Comparison of ENCODE assay signal across 9 mouse cellular contexts in genomic region chr11:101469155-101469554, GRCm38 (mm10). TPM values are rescaled to one million over a fixed set of nuclear protein-coding genes. Genes with fewer than 3 reads are reported as not detected.
DNase-seq lines count a peak whose midpoint lies in the region; ATAC-seq lines count a peak whose summit lies in the region.
"Had no signal": no experiment of that assay in that cellular context is flagged by ENCODE, and none has a peak within 500 bp of the region (broad histone marks: within the 10 kb centered on the region; RNA-seq: fewer than 3 reads in every experiment).

No protein-coding gene starts in this region.

- peak overlapping the region; percentile 95 for H3K4me2 ChIP-seq in heart, embryonic 12.5 days
- H3K4me2 ChIP-seq in hindbrain, embryonic 13.5 days, result peak overlapping the region; percentile 92
- peak overlapping the region; percentile 76 for H3K4me2 ChIP-seq in midbrain, embryonic 12.5 days (replicated peaks)

- no peak for ATAC-seq in heart, embryonic 12.5 days (ENCODE audit: insufficient number of reproducible peaks, low FRiP score)
- no peak for ATAC-seq in hindbrain, embryonic 13.5 days (ENCODE audit: low FRiP score)
- ATAC-seq in midbrain, embryonic 12.5 days (ENCODE audit: low FRiP score, low read depth), result no peak
- ATAC-seq in monocyte, adult 5-6 weeks (replicated peaks; ENCODE audit: insufficient number of reproducible peaks, low FRiP score, low TSS enrichment, poor library complexity, severe bottlenecking), result no peak

- H3K9me3 ChIP-seq in heart, embryonic 12.5 days (replicated peaks), result no peaks in the 10 kb centered on the region
- H3K9me3 ChIP-seq in hindbrain, embryonic 13.5 days, result no peaks in the 10 kb centered on the region
- H3K9me3 ChIP-seq in midbrain, embryonic 12.5 days, result no peaks in the 10 kb centered on the region

- H3K27ac ChIP-seq in heart, embryonic 12.5 days (ENCODE audit: poor library complexity, severe bottlenecking), result no peak overlapping the region
- H3K27ac ChIP-seq in hindbrain, embryonic 13.5 days, result no peak overlapping the region
- H3K27ac ChIP-seq in midbrain, embryonic 12.5 days (replicated peaks), result no peak overlapping the region

- 60% methylated on average over 4 of the region's 4 CpGs for WGBS in heart, embryonic 12.5 days
- WGBS in hindbrain, embryonic 13.5 days, result 58% methylated on average over 4 of the region's 4 CpGs
- WGBS in midbrain, embryonic 12.5 days, result 71% methylated on average over 4 of the region's 4 CpGs

- H3K27me3 ChIP-seq in heart, embryonic 12.5 days (replicated peaks), result no peaks in the 10 kb centered on the region
- no peaks in the 10 kb centered on the region for H3K27me3 ChIP-seq in hindbrain, embryonic 13.5 days
- peaks cover 3% of the 10 kb centered on the region; the same call in 1 of the 2 replicates for H3K27me3 ChIP-seq in midbrain, embryonic 12.5 days

- no peak for DNase-seq in heart, adult 8-10 months (ENCODE audit: low spot score)
- peak; percentile 34 for DNase-seq in adipocyte (ENCODE audit: low spot score)
- no peak for DNase-seq in thymus, postnatal 14 days
- no peak for DNase-seq in layer of hippocampus, postnatal 14 days (ENCODE audit: low spot score in 2 of 2)
- DNase-seq: adrenal gland, postnatal 14 days had no signal

- H3K4me3 ChIP-seq in heart, embryonic 12.5 days, result peak overlapping the region; percentile 77
- H3K4me3 ChIP-seq in hindbrain, embryonic 13.5 days, result peak overlapping the region; percentile 81
- peak overlapping the region; percentile 78 for H3K4me3 ChIP-seq in midbrain, embryonic 12.5 days

- peak overlapping the region; percentile 87 for H3K9ac ChIP-seq in heart, embryonic 12.5 days
- H3K9ac ChIP-seq in hindbrain, embryonic 13.5 days, result peak overlapping the region; percentile 90
- peak overlapping the region; percentile 83 for H3K9ac ChIP-seq in midbrain, embryonic 12.5 days (replicated peaks)

- H3K36me3 ChIP-seq in heart, embryonic 12.5 days, result no peaks in the 10 kb centered on the region
- peaks cover 15% of the 10 kb centered on the region for H3K36me3 ChIP-seq in hindbrain, embryonic 13.5 days
- peaks cover 12% of the 10 kb centered on the region for H3K36me3 ChIP-seq in midbrain, embryonic 12.5 days

- H3K4me1 ChIP-seq in heart, embryonic 12.5 days (replicated peaks), result peaks cover 46% of the 10 kb centered on the region
- H3K4me1 ChIP-seq in hindbrain, embryonic 13.5 days (replicated peaks), result peaks cover 66% of the 10 kb centered on the region
- peaks cover 46% of the 10 kb centered on the region for H3K4me1 ChIP-seq in midbrain, embryonic 12.5 days

RNA-seq across cellular contexts. Expression of gene Vat1, which starts 3.1 kb away (rescaled TPM):
- 39.3 and 40.4 TPM in 2 replicates for polyA plus RNA-seq in heart, embryonic 12.5 days (2016; fragmentation: Nextera tagmentation; extraction: Ambion mirVana)
- total RNA-seq in heart, adult 8-10 months (2022), result 10 to 100 TPM; 20.6 to 23.2 (median 21.8) TPM
- 92.1 and 96.6 TPM in 2 replicates for polyA plus RNA-seq in hindbrain, embryonic 13.5 days (2015; fragmentation: Nextera tagmentation; extraction: Ambion mirVana)
- polyA plus RNA-seq in midbrain, embryonic 12.5 days (2016; fragmentation: Nextera tagmentation; extraction: Ambion mirVana), result 69.3 and 73.0 TPM in 2 replicates
- 10 to 100 TPM; 53.0 to 64.9 TPM for total RNA-seq in layer of hippocampus, postnatal 14 days (2021)
- total RNA-seq in monocyte, adult 5-6 weeks (2017), result 13.9 to 14.1 TPM (median 13.9 TPM) in 3 replicates

RNA-seq across cellular contexts. Expression of gene Rnd2, which starts 4.4 kb away (rescaled TPM):
- 30.5 and 31.9 TPM in 2 replicates for polyA plus RNA-seq in heart, embryonic 12.5 days (2016; fragmentation: Nextera tagmentation; extraction: Ambion mirVana)
- 1 to 10 TPM; 5.3 to 7.5 (median 6.2) TPM for total RNA-seq in heart, adult 8-10 months (2022)
- polyA plus RNA-seq in hindbrain, embryonic 13.5 days (2015; fragmentation: Nextera tagmentation; extraction: Ambion mirVana), result 108 and 111 TPM in 2 replicates
- 89.5 and 92.3 TPM in 2 replicates for polyA plus RNA-seq in midbrain, embryonic 12.5 days (2016; fragmentation: Nextera tagmentation; extraction: Ambion mirVana)
- 100 to 1,000 TPM; 210 to 231 TPM for total RNA-seq in layer of hippocampus, postnatal 14 days (2021)
- not detected in 3 replicates for total RNA-seq in monocyte, adult 5-6 weeks (2017)

RNA-seq across cellular contexts. Expression of gene Ifi35, which starts 20.9 kb away (rescaled TPM):
- 11.5 and 12.3 TPM in 2 replicates for polyA plus RNA-seq in heart, embryonic 12.5 days (2016; fragmentation: Nextera tagmentation; extraction: Ambion mirVana)
- 10 to 100 TPM; 13.4 to 14.6 (median 13.9) TPM for total RNA-seq in heart, adult 8-10 months (2022)
- 3.7 and 4.0 TPM in 2 replicates for polyA plus RNA-seq in hindbrain, embryonic 13.5 days (2015; fragmentation: Nextera tagmentation; extraction: Ambion mirVana)
- 3.0 and 3.9 TPM in 2 replicates for polyA plus RNA-seq in midbrain, embryonic 12.5 days (2016; fragmentation: Nextera tagmentation; extraction: Ambion mirVana)
- 1 to 10 TPM; 2.6 to 3.1 TPM for total RNA-seq in layer of hippocampus, postnatal 14 days (2021)
- 65.6 to 68.1 TPM (median 67.1 TPM) in 3 replicates for total RNA-seq in monocyte, adult 5-6 weeks (2017)

RNA-seq across cellular contexts. Expression of gene Rpl27, which starts 27.1 kb away (rescaled TPM):
- polyA plus RNA-seq in heart, embryonic 12.5 days (2016; fragmentation: Nextera tagmentation; extraction: Ambion mirVana), result 247 and 258 TPM in 2 replicates
- total RNA-seq in heart, adult 8-10 months (2022), result 10 to 100 TPM; 29.2 to 41.5 (median 39.2) TPM
- 301 and 310 TPM in 2 replicates for polyA plus RNA-seq in hindbrain, embryonic 13.5 days (2015; fragmentation: Nextera tagmentation; extraction: Ambion mirVana)
- 310 and 319 TPM in 2 replicates for polyA plus RNA-seq in midbrain, embryonic 12.5 days (2016; fragmentation: Nextera tagmentation; extraction: Ambion mirVana)
- total RNA-seq in layer of hippocampus, postnatal 14 days (2021), result 10 to 100 TPM; 45.9 to 49.9 TPM
- 465 to 1,168 TPM (median 1,010 TPM) in 3 replicates for total RNA-seq in monocyte, adult 5-6 weeks (2017)

RNA-seq across cellular contexts. Expression of gene Ptges3l, which starts 44.0 kb away (rescaled TPM):
- 80.3 and 80.5 TPM in 2 replicates for polyA plus RNA-seq in heart, embryonic 12.5 days (2016; fragmentation: Nextera tagmentation; extraction: Ambion mirVana)
- 10 to 100 TPM; 46.5 to 67.8 (median 61.1) TPM for total RNA-seq in heart, adult 8-10 months (2022)
- polyA plus RNA-seq in hindbrain, embryonic 13.5 days (2015; fragmentation: Nextera tagmentation; extraction: Ambion mirVana), result 2.3 and 2.8 TPM in 2 replicates
- 2.3 and 3.1 TPM in 2 replicates for polyA plus RNA-seq in midbrain, embryonic 12.5 days (2016; fragmentation: Nextera tagmentation; extraction: Ambion mirVana)
- 1 to 10 TPM; 3.2 to 4.8 TPM for total RNA-seq in layer of hippocampus, postnatal 14 days (2021)
- total RNA-seq in monocyte, adult 5-6 weeks (2017), result 2.7 TPM in 1 of 3 replicates, not detected in the others

Comparison
In these comparisons a context has a peak if more than half of its experiments do, and no peak if none do; other contexts are left out.
1. RNA of gene Rnd2, which starts 4.4 kb away (total RNA-seq): 210 to 231 TPM in layer of hippocampus, postnatal 14 days; 5.3 to 7.5 TPM in heart, adult 8-10 months and not detected in monocyte, adult 5-6 weeks; every median in the first group is over 10 times any median in the second.
2. Peak in every context shown above with its lines, with median percentiles within 50 percentile points of each other: H3K4me2 ChIP-seq, H3K4me3 ChIP-seq and H3K9ac ChIP-seq.